Mouse (Mus musculus): ENCODE measurements around the gene Rps6. TPM values are rescaled to one million over a fixed set of nuclear protein-coding genes. Genes with fewer than 3 reads are reported as not detected.

The Rps6 gene
- polyA plus RNA-seq, 1 experiment, result 648 TPM

GRCm38 (mm10) chr4:86884945-86885344, 27.7 kb upstream of the Rps6 start:
- H3K27ac ChIP-seq (ENCODE audit: insufficient read depth, low read length), result no peak overlapping the region
- peak; percentile 16; the same call in 1 of the 2 replicates for TF ChIP-seq CTCF (IDR thresholded peaks at IDR 0.05; ENCODE audit: extremely low read depth, insufficient read depth, low read length)
- TF ChIP-seq POLR2A (IDR thresholded peaks at IDR 0.05; ENCODE audit: extremely low read depth, insufficient read depth, low read length), result no peak
- H3K4me3 ChIP-seq (ENCODE audit: insufficient read depth, low read length), result no peak overlapping the region
- H3K4me1 ChIP-seq (ENCODE audit: control insufficient read depth, insufficient read depth, low read length), result no peaks in the 10 kb centered on the region

DNA sequence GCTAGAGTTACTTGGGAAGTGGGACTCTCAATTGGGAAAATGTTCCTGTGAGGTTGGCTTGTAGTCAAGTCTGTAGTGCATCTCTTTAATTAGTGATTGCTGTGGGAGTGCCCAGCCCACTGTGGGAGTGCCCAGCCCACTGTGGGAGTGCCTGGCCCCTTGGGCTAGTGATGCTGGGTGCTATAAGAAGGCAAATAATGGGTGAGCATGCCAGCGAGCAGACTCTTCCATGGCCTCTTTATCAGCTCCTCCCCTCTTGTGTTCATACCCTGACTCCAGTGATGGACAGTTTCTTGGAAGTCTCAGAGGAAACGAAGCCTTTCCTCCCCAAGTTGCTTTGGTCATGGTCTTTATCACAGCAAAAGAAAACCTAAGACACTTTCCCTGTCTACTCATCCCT, 25.2 kb upstream of the Rps6 start:
- Histone ChIP-seq H3K27ac (ENCODE audit: insufficient read depth, low read length) (no peak overlapping the region), H3K4me3 (ENCODE audit: insufficient read depth, low read length) (no peak overlapping the region), H3K4me1 (ENCODE audit: control insufficient read depth, insufficient read depth, low read length) (no peaks in the 10 kb centered on the region)
- no peak for TF ChIP-seq CTCF (IDR thresholded peaks at IDR 0.05; ENCODE audit: extremely low read depth, insufficient read depth, low read length)
- no peak for TF ChIP-seq POLR2A (IDR thresholded peaks at IDR 0.05; ENCODE audit: extremely low read depth, insufficient read depth, low read length)

DNA sequence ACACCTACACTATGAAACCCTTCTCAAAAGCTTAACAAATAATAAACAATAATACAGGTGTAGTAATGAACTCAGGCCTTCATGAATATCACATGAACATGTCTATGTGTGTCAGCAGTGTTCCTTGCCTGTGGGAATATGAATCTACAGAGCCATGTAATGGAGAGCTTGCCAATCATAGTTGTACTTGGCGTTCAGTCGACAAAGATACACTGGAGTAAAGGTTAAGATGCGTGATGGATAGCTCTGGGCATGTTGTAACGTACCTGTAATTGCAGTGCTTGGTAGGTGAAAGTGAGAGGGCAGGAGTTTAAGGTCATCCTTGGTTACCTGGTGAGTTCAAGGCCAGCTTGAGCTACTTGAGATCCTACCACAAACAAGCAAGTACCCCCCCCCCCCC, 24.0 kb upstream of the Rps6 start:
- H3K27ac ChIP-seq (ENCODE audit: insufficient read depth, low read length), result no peak overlapping the region
- H3K4me3 ChIP-seq (ENCODE audit: insufficient read depth, low read length), result no peak overlapping the region
- TF ChIP-seq CTCF (IDR thresholded peaks at IDR 0.05; ENCODE audit: extremely low read depth, insufficient read depth, low read length) (no peak), POLR2A (IDR thresholded peaks at IDR 0.05; ENCODE audit: extremely low read depth, insufficient read depth, low read length) (no peak)
- no peaks in the 10 kb centered on the region for H3K4me1 ChIP-seq (ENCODE audit: control insufficient read depth, insufficient read depth, low read length)

DNA sequence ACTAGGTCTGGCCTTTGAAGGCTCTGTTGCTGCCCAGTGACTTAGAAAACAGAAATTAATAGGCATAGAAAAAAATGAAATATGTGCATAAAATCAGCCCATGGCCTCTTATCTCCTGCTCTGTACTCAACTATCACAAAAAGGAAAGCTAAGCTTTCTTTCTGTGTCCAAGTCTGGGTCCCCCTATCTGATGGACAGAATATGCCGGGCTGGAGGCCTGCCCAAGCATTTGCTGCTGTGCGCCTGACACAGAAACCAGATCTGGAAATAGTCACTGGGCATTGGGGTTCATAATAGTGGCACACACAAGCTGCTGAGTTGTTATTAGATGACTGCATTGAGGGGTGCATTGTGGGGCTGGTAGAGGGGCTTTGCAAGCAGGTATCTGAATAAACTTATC, 22.3 kb upstream of the Rps6 start:
- TF ChIP-seq CTCF (IDR thresholded peaks at IDR 0.05; ENCODE audit: extremely low read depth, insufficient read depth, low read length), result no peak

GRCm38 (mm10) chr4:86874146-86874847, 17.1 kb upstream of the Rps6 start, which contains the start of gene Acer2:
Gene Acer2, plus strand, starts transcription at chr4:86874396.
- no peaks in the 10 kb centered on the region; the same call in 1 of the 2 replicates for H3K4me1 ChIP-seq (ENCODE audit: control insufficient read depth, insufficient read depth, low read length)
- TF ChIP-seq CTCF (IDR thresholded peaks at IDR 0.05; ENCODE audit: extremely low read depth, insufficient read depth, low read length), result no peak
- peak; percentile 49 for TF ChIP-seq POLR2A (IDR thresholded peaks at IDR 0.05; ENCODE audit: extremely low read depth, insufficient read depth, low read length)
- H3K27ac ChIP-seq (ENCODE audit: insufficient read depth, low read length), result no peak within 1 kb of the TSS
- peak within 1 kb of the TSS; percentile 64 for H3K4me3 ChIP-seq (ENCODE audit: insufficient read depth, low read length)

More for the DNA sequence above, 22.3 kb upstream of the Rps6 start:
- Histone ChIP-seq H3K4me1 (ENCODE audit: control insufficient read depth, insufficient read depth, low read length) (no peaks in the 10 kb centered on the region), H3K27ac (ENCODE audit: insufficient read depth, low read length) (no peak overlapping the region), H3K4me3 (ENCODE audit: insufficient read depth, low read length) (no peak overlapping the region)

DNA sequence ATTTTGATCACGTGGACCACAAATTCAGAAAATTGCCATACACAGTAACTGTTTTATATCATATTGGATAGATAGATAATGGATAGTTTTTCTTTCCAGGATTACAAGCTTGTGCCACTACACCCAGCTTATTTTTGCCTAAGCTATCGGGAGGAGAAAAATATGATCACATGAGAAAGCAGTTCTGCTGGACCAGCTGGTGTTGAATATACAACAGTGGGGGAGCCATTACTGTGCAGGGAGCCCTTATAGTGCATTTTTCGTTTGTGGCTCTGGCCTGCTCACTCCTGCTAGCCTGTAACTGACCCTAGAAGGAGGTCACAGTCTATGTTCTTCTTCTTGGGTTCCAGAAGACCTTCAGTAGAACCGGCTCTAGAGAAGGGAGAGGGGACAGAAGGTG, 15.9 kb upstream of the Rps6 start:
- no peak overlapping the region for H3K4me3 ChIP-seq (ENCODE audit: insufficient read depth, low read length)
- no peaks in the 10 kb centered on the region; the same call in 1 of the 2 replicates for H3K4me1 ChIP-seq (ENCODE audit: control insufficient read depth, insufficient read depth, low read length)
- TF ChIP-seq POLR2A (IDR thresholded peaks at IDR 0.05; ENCODE audit: extremely low read depth, insufficient read depth, low read length) (no peak), CTCF (IDR thresholded peaks at IDR 0.05; ENCODE audit: extremely low read depth, insufficient read depth, low read length) (no peak)
- no peak overlapping the region for H3K27ac ChIP-seq (ENCODE audit: insufficient read depth, low read length)

GRCm38 (mm10) chr4:86871988-86872387, 14.8 kb upstream of the Rps6 start:
- Histone ChIP-seq H3K27ac (ENCODE audit: insufficient read depth, low read length) (no peak overlapping the region), H3K4me1 (ENCODE audit: control insufficient read depth, insufficient read depth, low read length) (no peaks in the 10 kb centered on the region; the same call in 1 of the 2 replicates), H3K4me3 (ENCODE audit: insufficient read depth, low read length) (no peak overlapping the region)
- TF ChIP-seq POLR2A (IDR thresholded peaks at IDR 0.05; ENCODE audit: extremely low read depth, insufficient read depth, low read length), result no peak
- TF ChIP-seq CTCF (IDR thresholded peaks at IDR 0.05; ENCODE audit: extremely low read depth, insufficient read depth, low read length), result no peak

DNA sequence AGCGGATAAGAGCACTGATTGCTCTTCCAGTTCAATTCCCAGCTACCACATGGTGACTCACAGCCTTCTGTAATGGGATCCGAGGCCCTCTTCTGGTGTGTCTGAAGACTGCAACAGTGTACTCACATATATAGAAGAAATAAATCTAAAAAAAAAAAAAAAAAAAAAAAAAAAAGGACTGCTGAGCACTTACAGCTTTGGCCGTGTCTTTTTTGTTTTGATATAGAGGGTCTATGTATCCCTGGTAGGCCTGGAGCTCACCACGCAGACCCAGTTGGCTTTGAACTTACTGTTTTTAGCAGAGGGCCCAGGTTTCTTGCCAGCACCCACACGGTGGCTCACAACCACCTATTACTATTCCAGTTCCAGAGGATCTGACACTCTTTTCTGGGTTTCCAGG, 6.9 kb upstream of the Rps6 start:
- H3K4me1 ChIP-seq (ENCODE audit: control insufficient read depth, insufficient read depth, low read length), result no peaks in the 10 kb centered on the region
- H3K4me3 ChIP-seq (ENCODE audit: insufficient read depth, low read length), result no peak overlapping the region
- no peak for TF ChIP-seq CTCF (IDR thresholded peaks at IDR 0.05; ENCODE audit: extremely low read depth, insufficient read depth, low read length)
- TF ChIP-seq POLR2A (IDR thresholded peaks at IDR 0.05; ENCODE audit: extremely low read depth, insufficient read depth, low read length), result no peak
- H3K27ac ChIP-seq (ENCODE audit: insufficient read depth, low read length), result no peak overlapping the region

- no peak overlapping the region for H3K27ac ChIP-seq (ENCODE audit: insufficient read depth, low read length)
- no peak for TF ChIP-seq POLR2A (IDR thresholded peaks at IDR 0.05; ENCODE audit: extremely low read depth, insufficient read depth, low read length)
- no peak for TF ChIP-seq CTCF (IDR thresholded peaks at IDR 0.05; ENCODE audit: extremely low read depth, insufficient read depth, low read length)
- H3K4me3 ChIP-seq (ENCODE audit: insufficient read depth, low read length), result peak overlapping the region; percentile 72; the same call in 1 of the 2 replicates
- no peaks in the 10 kb centered on the region; the same call in 1 of the 2 replicates for H3K4me1 ChIP-seq (ENCODE audit: control insufficient read depth, insufficient read depth, low read length)
These were observed 843 bp upstream of the Rps6 start for GRCm38 (mm10) chr4:86858070-86858440.
